Mouse (Mus musculus): ENCODE measurements around the gene Rex2. TPM values are rescaled to one million over a fixed set of nuclear protein-coding genes. Genes with fewer than 3 reads are reported as not detected.
"Not testable (repeated sequence)": the region's sequence is repeated elsewhere in the genome, so short reads cannot be mapped to it uniquely, and the experiment has no call there.

Gene Rex2
- not detected in 2 replicates for polyA plus RNA-seq (2015; fragmentation: Nextera tagmentation; extraction: Ambion mirVana)

- H3K36me3 ChIP-seq = not testable (repeated sequence)
Observed at GRCm38 (mm10) chr4:147021550-147021949, at the start of gene Rex2. Gene Rex2 (plus strand): TSS chr4:147021850.

GRCm38 (mm10) chr4:146976581-146976980, 45.1 kb upstream of the Rex2 start:
- H3K9ac ChIP-seq; H3K4me2 ChIP-seq; DNase-seq; H3K27me3 ChIP-seq; H3K27ac ChIP-seq; H3K4me1 ChIP-seq (replicated peaks); H3K4me3 ChIP-seq (replicated peaks); ATAC-seq (ENCODE audit: low read depth); H3K9me3 ChIP-seq (replicated peaks); H3K36me3 ChIP-seq: not testable (repeated sequence)
- WGBS (ENCODE audit: insufficient replicate concordance) = 6% methylated on average over 2 of the region's 2 CpGs

More at GRCm38 (mm10) chr4:147021550-147021949, at the start of gene Rex2:
- not testable (repeated sequence) for H3K9ac ChIP-seq; H3K4me3 ChIP-seq (replicated peaks); H3K4me2 ChIP-seq; H3K27me3 ChIP-seq; H3K4me1 ChIP-seq (replicated peaks); ATAC-seq (ENCODE audit: low read depth); H3K9me3 ChIP-seq (replicated peaks); DNase-seq; H3K27ac ChIP-seq
- WGBS (ENCODE audit: insufficient replicate concordance) = no CpG with 5 or more reads among the region's 6 CpGs

- H3K4me3 ChIP-seq (replicated peaks); H3K36me3 ChIP-seq; H3K9ac ChIP-seq; H3K9me3 ChIP-seq (replicated peaks); H3K4me2 ChIP-seq; H3K27me3 ChIP-seq; H3K27ac ChIP-seq; H3K4me1 ChIP-seq (replicated peaks); DNase-seq; ATAC-seq (ENCODE audit: low read depth): not testable (repeated sequence)
- WGBS (ENCODE audit: insufficient replicate concordance) = no CpG with 5 or more reads among the region's 1 CpGs
Observed at GRCm38 (mm10) chr4:147018400-147018799, 3.2 kb upstream of the Rex2 start.

GRCm38 (mm10) chr4:147026374-147026773, 4.7 kb downstream of the Rex2 start:
- not testable (repeated sequence) for H3K4me2 ChIP-seq; H3K9me3 ChIP-seq (replicated peaks); H3K27me3 ChIP-seq; DNase-seq; ATAC-seq (ENCODE audit: low read depth); H3K27ac ChIP-seq; H3K4me1 ChIP-seq (replicated peaks); H3K4me3 ChIP-seq (replicated peaks); H3K9ac ChIP-seq; H3K36me3 ChIP-seq
- 40% methylated on average over 1 of the region's 1 CpGs for WGBS (ENCODE audit: insufficient replicate concordance)

- H3K4me1 ChIP-seq (replicated peaks); ATAC-seq (ENCODE audit: low read depth); H3K27ac ChIP-seq; H3K4me2 ChIP-seq; H3K9ac ChIP-seq; H3K27me3 ChIP-seq; H3K9me3 ChIP-seq (replicated peaks); DNase-seq; H3K4me3 ChIP-seq (replicated peaks); H3K36me3 ChIP-seq: not testable (repeated sequence)
- WGBS (ENCODE audit: insufficient replicate concordance) = 76% methylated on average over 1 of the region's 2 CpGs
Observed at GRCm38 (mm10) chr4:147031308-147032036, 9.8 kb downstream of the Rex2 start.

- not testable (repeated sequence) for ATAC-seq (ENCODE audit: low read depth); H3K27ac ChIP-seq; H3K4me2 ChIP-seq; H3K36me3 ChIP-seq; H3K9ac ChIP-seq; H3K4me3 ChIP-seq (replicated peaks); H3K9me3 ChIP-seq (replicated peaks); H3K27me3 ChIP-seq; H3K4me1 ChIP-seq (replicated peaks); DNase-seq
- WGBS (ENCODE audit: insufficient replicate concordance) = 62% methylated on average over 3 of the region's 3 CpGs
Observed at GRCm38 (mm10) chr4:147063768-147064167, 42.1 kb downstream of the Rex2 start.

- not testable (repeated sequence) for H3K4me2 ChIP-seq; H3K36me3 ChIP-seq; H3K27ac ChIP-seq; H3K4me3 ChIP-seq (replicated peaks); DNase-seq; ATAC-seq (ENCODE audit: low read depth); H3K27me3 ChIP-seq; H3K9ac ChIP-seq; H3K4me1 ChIP-seq (replicated peaks); H3K9me3 ChIP-seq (replicated peaks)
- WGBS (ENCODE audit: insufficient replicate concordance) = 68% methylated on average over 3 of the region's 3 CpGs
Observed at GRCm38 (mm10) chr4:147065861-147066260, 44.2 kb downstream of the Rex2 start.

- H3K9ac ChIP-seq; ATAC-seq (ENCODE audit: low read depth); H3K4me1 ChIP-seq (replicated peaks); DNase-seq; H3K4me2 ChIP-seq; H3K9me3 ChIP-seq (replicated peaks); H3K4me3 ChIP-seq (replicated peaks); H3K27me3 ChIP-seq; H3K36me3 ChIP-seq; H3K27ac ChIP-seq: not testable (repeated sequence)
- WGBS (ENCODE audit: insufficient replicate concordance) = 65% methylated on average over 1 of the region's 1 CpGs
Observed at GRCm38 (mm10) chr4:147066380-147066779, 44.7 kb downstream of the Rex2 start.

GRCm38 (mm10) chr4:147095641-147096040, 74.0 kb downstream of the Rex2 start:
- H3K36me3 ChIP-seq; DNase-seq; H3K4me3 ChIP-seq (replicated peaks); H3K4me1 ChIP-seq (replicated peaks); H3K9ac ChIP-seq; H3K27ac ChIP-seq; H3K9me3 ChIP-seq (replicated peaks); H3K27me3 ChIP-seq; H3K4me2 ChIP-seq; ATAC-seq (ENCODE audit: low read depth): not testable (repeated sequence)
- 43% methylated on average over 2 of the region's 2 CpGs for WGBS (ENCODE audit: insufficient replicate concordance)

GRCm38 (mm10) chr4:147101666-147102626, 80.3 kb downstream of the Rex2 start:
- not testable (repeated sequence) for H3K27ac ChIP-seq; H3K27me3 ChIP-seq; H3K9me3 ChIP-seq (replicated peaks); H3K36me3 ChIP-seq; H3K4me1 ChIP-seq (replicated peaks); DNase-seq; ATAC-seq (ENCODE audit: low read depth); H3K9ac ChIP-seq
- Histone ChIP-seq H3K4me2 (peak overlapping the region; percentile 63), H3K4me3 (replicated peaks) (peak overlapping the region; percentile 45)
- WGBS (ENCODE audit: insufficient replicate concordance) = 1% methylated on average over 82 of the region's 109 CpGs

- not testable (repeated sequence) for H3K36me3 ChIP-seq; H3K27ac ChIP-seq; H3K4me2 ChIP-seq; H3K9me3 ChIP-seq (replicated peaks); ATAC-seq (ENCODE audit: low read depth); H3K9ac ChIP-seq; H3K4me3 ChIP-seq (replicated peaks); H3K4me1 ChIP-seq (replicated peaks); DNase-seq; H3K27me3 ChIP-seq
- WGBS (ENCODE audit: insufficient replicate concordance) = 31% methylated on average over 4 of the region's 4 CpGs
Observed at GRCm38 (mm10) chr4:147103814-147104213, 82.2 kb downstream of the Rex2 start.
